Mouse (Mus musculus) heart, embryonic 10.5 days (tissue): ENCODE measurements around the gene Asb9. TPM values are rescaled to one million over a fixed set of nuclear protein-coding genes. Genes with fewer than 3 reads are reported as not detected.

Experiments used
- polyA plus RNA-seq: library from polyadenylated mRNA; unstranded; fragments of >200 nt; fragmentation: Nextera tagmentation; extraction: Ambion mirVana; gene quantifications from 2 replicates; pipeline ENCODE4 v1.2.1, GENCODE M21; 2016

Asb9 gene
- polyA plus RNA-seq, 1 experiment from 2014 or later: 0.64 TPM

Other genes starting within 250 kb of the Asb9 start
- 3.6 and 5.8 TPM in 2 replicates for gene Bmx, start 248.1 kb upstream of the Asb9 start, polyA plus RNA-seq
- gene Pir, start 237.0 kb upstream of the Asb9 start, polyA plus RNA-seq: 6.8 and 7.3 TPM in 2 replicates
- gene Vegfd, start 132.9 kb upstream of the Asb9 start, polyA plus RNA-seq: 1.0 and 1.2 TPM in 2 replicates
- gene Piga, start 86.5 kb upstream of the Asb9 start, polyA plus RNA-seq: 12.4 and 13.2 TPM in 2 replicates
- gene Asb11, start 69.3 kb upstream of the Asb9 start, polyA plus RNA-seq: 0.13 and 0.62 TPM in 2 replicates